In genomic region chr13:63268776-63269175, GRCm38 (mm10) we compare ENCODE assay signal across 13 mouse cellular contexts.
A peak's percentile ranks its signal among the peaks of the same experiment; 100 is the strongest.
DNase-seq lines count a peak whose midpoint lies in the region; ATAC-seq lines count a peak whose summit lies in the region.
"Had no signal": no experiment of that assay in that cellular context is flagged by ENCODE, and none has a peak within 500 bp of the region (broad histone marks: within the 10 kb centered on the region; RNA-seq: fewer than 3 reads in every experiment).

No protein-coding gene starts in this region.

- H3K27me3 ChIP-seq in heart, embryonic 15.5 days = no peaks in the 10 kb centered on the region
- H3K27me3 ChIP-seq in heart, embryonic 10.5 days (ENCODE audit: insufficient read depth, poor library complexity, severe bottlenecking) = peaks cover 14% of the 10 kb centered on the region
- no peaks in the 10 kb centered on the region for H3K27me3 ChIP-seq in lung, embryonic 15.5 days

- no peak overlapping the region for H3K9ac ChIP-seq in heart, embryonic 15.5 days
- H3K9ac ChIP-seq in lung, embryonic 15.5 days = no peak overlapping the region
- H3K9ac ChIP-seq: midbrain, embryonic 15.5 days; neural tube, embryonic 13.5 days had no signal

- no peaks in the 10 kb centered on the region for H3K9me3 ChIP-seq in heart, embryonic 15.5 days (replicated peaks)
- no peaks in the 10 kb centered on the region for H3K9me3 ChIP-seq in heart, embryonic 10.5 days
- H3K9me3 ChIP-seq in lung, embryonic 15.5 days = no peaks in the 10 kb centered on the region
- H3K9me3 ChIP-seq: midbrain, embryonic 15.5 days; neural tube, embryonic 13.5 days had no signal

- H3K4me2 ChIP-seq in heart, embryonic 15.5 days = no peak overlapping the region
- no peak overlapping the region for H3K4me2 ChIP-seq in lung, embryonic 15.5 days
- H3K4me2 ChIP-seq: midbrain, embryonic 15.5 days; neural tube, embryonic 13.5 days had no signal

- DNase-seq in heart, embryonic 10.5 days (ENCODE audit: low spot score) = no peak
- no peak for DNase-seq in lung, postnatal 25 days (ENCODE audit: low spot score)
- peak; percentile 64 for DNase-seq in large intestine, adult 2 months (ENCODE audit: low read depth, low spot score)
- no peak for DNase-seq in left cerebral cortex, postnatal 10 days (ENCODE audit: extremely low spot score in 1 of 2, low spot score in 2 of 2)
- no peak for DNase-seq in spleen, postnatal 14 days (ENCODE audit: low spot score in 2 of 2)
- DNase-seq: cerebellum, adult 11-12 months; thymus, adult 2 months had no signal

- no peak overlapping the region for H3K4me3 ChIP-seq in heart, embryonic 15.5 days
- H3K4me3 ChIP-seq in heart, embryonic 10.5 days = no peak overlapping the region
- no peak overlapping the region for H3K4me3 ChIP-seq in lung, embryonic 15.5 days
- H3K4me3 ChIP-seq: midbrain, embryonic 15.5 days; neural tube, embryonic 13.5 days had no signal

- H3K27ac ChIP-seq in heart, embryonic 15.5 days = peak overlapping the region; percentile 15; the same call in 1 of the 2 replicates
- no peak overlapping the region for H3K27ac ChIP-seq in heart, embryonic 10.5 days
- peak overlapping the region; percentile 58 for H3K27ac ChIP-seq in lung, embryonic 15.5 days
- H3K27ac ChIP-seq: macrophage; midbrain, embryonic 15.5 days; neural tube, embryonic 13.5 days had no signal

- no peaks in the 10 kb centered on the region for H3K36me3 ChIP-seq in heart, embryonic 15.5 days
- H3K36me3 ChIP-seq in heart, embryonic 10.5 days = no peaks in the 10 kb centered on the region
- 0 out of 2 replicates have a peak, but pooled peaks cover 3% of the 10 kb centered on the region for H3K36me3 ChIP-seq in lung, embryonic 15.5 days
- H3K36me3 ChIP-seq: midbrain, embryonic 15.5 days; neural tube, embryonic 13.5 days had no signal

- 65% methylated on average over 1 of the region's 1 CpGs for WGBS in heart, embryonic 15.5 days
- 71% methylated on average over 1 of the region's 1 CpGs for WGBS in heart, embryonic 10.5 days
- 70% methylated on average over 1 of the region's 1 CpGs for WGBS in lung, embryonic 15.5 days
- WGBS in large intestine, adult 2 months = 29% methylated on average over 1 of the region's 1 CpGs

- H3K4me1 ChIP-seq in heart, embryonic 15.5 days (replicated peaks) = peaks cover 47% of the 10 kb centered on the region
- H3K4me1 ChIP-seq in heart, embryonic 10.5 days = peaks cover 34% of the 10 kb centered on the region
- peaks cover 47% of the 10 kb centered on the region for H3K4me1 ChIP-seq in lung, embryonic 15.5 days

- intact Hi-C loops in left cerebral cortex, postnatal 10 days (cut with DNase I) = no loop called here

- no peak for ATAC-seq in heart, embryonic 15.5 days (replicated peaks; ENCODE audit: insufficient number of reproducible peaks, insufficient read depth, low FRiP score, low read depth)
- no peak for ATAC-seq in lung, embryonic 15.5 days (ENCODE audit: borderline replicate concordance, extremely low read depth, low FRiP score, low TSS enrichment)
- ATAC-seq: hindbrain, embryonic 16.5 days; midbrain, embryonic 15.5 days had no signal
